Mouse (Mus musculus) stomach, postnatal 0 days (tissue): ENCODE data around the gene Kit. TPM values are rescaled to one million over a fixed set of nuclear protein-coding genes. Genes with fewer than 3 reads are reported as not detected.

Source experiments
- ATAC-seq: fragments of 200-750 bp; cut with Nextera tagmentation; 2 replicates; pipeline ENCODE4 v1.8.0; 2017; ENCODE audit not compliant: low FRiP score, low TSS enrichment
- DNase-seq: peaks from one replicate; pipeline ENCODE4 v3.0.0-alpha.2; 2016; ENCODE audit warnings: low spot score
- H3K27ac ChIP-seq: fragments of 300-500 bp; sonication (generic); replicated peaks from 2 replicates; pipeline ENCODE4 v1.5.1; 2014; ENCODE audit warnings: mild to moderate bottlenecking, control low read depth
- H3K27me3 ChIP-seq: fragments of 300-500 bp; sonication (generic); 2 replicates; pipeline ENCODE4 v1.6.1; 2014; ENCODE audit warnings: low read length; ENCODE audit not compliant: control insufficient read depth, insufficient read depth
- H3K36me3 ChIP-seq: fragments of 300-500 bp; sonication (generic); 2 replicates; pipeline ENCODE4 v1.6.1; 2014; ENCODE audit warnings: low read length, mixed read lengths; ENCODE audit not compliant: control insufficient read depth, insufficient read depth
- H3K4me1 ChIP-seq: fragments of 300-500 bp; sonication (generic); replicated peaks from 2 replicates; pipeline ENCODE4 v1.6.1; 2014; ENCODE audit warnings: antibody characterized with exemption; ENCODE audit not compliant: control insufficient read depth, insufficient read depth
- H3K4me2 ChIP-seq: fragments of 300-500 bp; sonication (generic); replicated peaks from 2 replicates; pipeline ENCODE4 v1.6.1; 2014; ENCODE audit warnings: low read depth, mild to moderate bottlenecking, control low read depth, moderate library complexity
- H3K4me3 ChIP-seq: fragments of 300-500 bp; sonication (generic); 2 replicates; pipeline ENCODE4 v1.5.1; 2014; ENCODE audit warnings: low read depth, low read length, control low read depth
- H3K9ac ChIP-seq: fragments of 300-500 bp; sonication (generic); 2 replicates; pipeline ENCODE4 v1.6.1; 2014; ENCODE audit warnings: mild to moderate bottlenecking, low read length, control low read depth, mixed read lengths
- H3K9me3 ChIP-seq: fragments of 300-500 bp; sonication (generic); 2 replicates; pipeline ENCODE4 v1.6.1; 2016; ENCODE audit warnings: low read length; ENCODE audit not compliant: control insufficient read depth
- CTCF ChIP-seq: IDR thresholded peaks from 2 replicates; pipeline ENCODE4 v1.5.1; 2016; ENCODE audit warnings: antibody characterized with exemption, low read depth, mild to moderate bottlenecking, moderate library complexity
- EP300 ChIP-seq: optimal IDR thresholded peaks from 2 replicates; pipeline ENCODE3; 2016; ENCODE audit warnings: antibody characterized with exemption
- WGBS: fragments of 180-500 bp; shearing (Covaris S2); extraction: QIAGEN DNeasy Blood & Tissue Kit; methylation state at CpG from one replicate; pipeline ENCODE4 v1.1.7; 2014; 5-methylcytosine and 5-hydroxymethylcytosine counted together
- polyA plus RNA-seq: library from polyadenylated mRNA; unstranded; fragments of >200 nt; fragmentation: Nextera tagmentation; extraction: Ambion mirVana; gene quantifications from 2 replicates; pipeline ENCODE4 v1.2.1, GENCODE M21; 2015

Gene Kit
- polyA plus RNA-seq, 1 experiment from 2014 or later: 15.9 TPM

DNA sequence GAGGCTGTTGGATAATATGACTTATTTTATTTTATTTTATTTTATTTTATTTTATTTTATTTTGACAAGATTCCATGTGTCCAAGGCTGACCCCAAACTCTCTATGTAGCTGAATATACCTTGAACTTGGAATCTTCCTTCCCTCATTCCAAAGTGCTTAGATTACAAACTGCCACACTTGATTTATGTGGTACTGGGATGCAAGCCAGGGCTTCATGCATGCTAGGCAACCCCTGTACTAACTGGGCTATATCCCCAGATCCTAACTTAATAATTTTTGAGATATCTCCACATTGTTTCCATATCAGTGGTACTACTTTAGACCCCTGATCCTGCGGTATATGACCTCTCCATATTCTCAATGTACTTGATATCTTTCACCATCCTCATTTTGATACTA lies 130.7 kb downstream of the Kit start:
- no peak for DNase-seq
- no peak overlapping the region for H3K4me3 ChIP-seq
- WGBS: 81% methylated on average over 1 of the region's 1 CpGs
- H3K27ac ChIP-seq: no peak overlapping the region
- TF ChIP-seq CTCF: no peak
- TF ChIP-seq EP300: no peak
- no peak for ATAC-seq
- H3K4me1 ChIP-seq: no peaks in the 10 kb centered on the region
- no peaks in the 10 kb centered on the region for H3K36me3 ChIP-seq
- no peaks in the 10 kb centered on the region for H3K9me3 ChIP-seq
- no peaks in the 10 kb centered on the region for H3K27me3 ChIP-seq
- H3K4me2 ChIP-seq: no peak overlapping the region
- H3K9ac ChIP-seq: no peak overlapping the region
